Mouse (Mus musculus): ENCODE measurements around the gene Kcnj16. TPM values are rescaled to one million over a fixed set of nuclear protein-coding genes. Genes with fewer than 3 reads are reported as not detected.

The Kcnj16 gene
- 0.04 TPM in 1 of 2 replicates, not detected in the other for polyA plus RNA-seq (2014; fragmentation: Nextera tagmentation; extraction: Ambion mirVana)

DNA sequence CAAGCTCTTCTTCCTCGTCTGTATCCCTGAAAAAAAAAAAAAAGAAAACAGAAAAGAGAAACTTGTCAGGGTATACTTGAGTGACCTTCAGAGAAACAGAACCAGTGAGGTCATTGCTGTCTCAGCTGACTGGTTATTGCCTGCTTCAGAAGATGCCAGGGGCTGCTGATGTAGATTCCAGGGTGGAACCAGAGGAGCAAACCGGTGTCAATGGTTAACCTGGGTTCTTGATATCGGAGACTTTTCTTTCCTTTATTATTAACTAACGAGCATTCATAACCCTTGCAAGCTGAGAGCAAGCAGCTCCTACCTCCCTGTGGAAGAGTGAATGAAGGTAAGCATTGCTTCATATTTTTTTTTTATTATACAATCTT lies at the start of gene Kcnj16:
Gene Kcnj16, plus strand, starts transcription at position 272 of the 374 bp plus-strand sequence.
- no peaks in the 10 kb centered on the region for H3K36me3 ChIP-seq (ENCODE audit: control insufficient read depth, insufficient read depth, low read length)
- no peaks in the 10 kb centered on the region for H3K27me3 ChIP-seq (ENCODE audit: control insufficient read depth, insufficient read depth, low read length)
- WGBS = 80% methylated on average over 4 of the region's 4 CpGs
- no peaks in the 10 kb centered on the region for H3K4me1 ChIP-seq (ENCODE audit: control insufficient read depth, insufficient read depth, low read length)
- no peaks in the 10 kb centered on the region for H3K9me3 ChIP-seq (ENCODE audit: control insufficient read depth, low read length)
- no peak within 1 kb of the TSS for H3K9ac ChIP-seq (ENCODE audit: low read length)
- no peak within 1 kb of the TSS for H3K4me3 ChIP-seq (ENCODE audit: low read depth, low read length)
- no peak within 1 kb of the TSS for H3K4me2 ChIP-seq
- no peak within 1 kb of the TSS for H3K27ac ChIP-seq (ENCODE audit: low read depth, low read length)
- ATAC-seq (ENCODE audit: low FRiP score) = no peak
- DNase-seq (ENCODE audit: low spot score, missing footprints) = no peak

DNA sequence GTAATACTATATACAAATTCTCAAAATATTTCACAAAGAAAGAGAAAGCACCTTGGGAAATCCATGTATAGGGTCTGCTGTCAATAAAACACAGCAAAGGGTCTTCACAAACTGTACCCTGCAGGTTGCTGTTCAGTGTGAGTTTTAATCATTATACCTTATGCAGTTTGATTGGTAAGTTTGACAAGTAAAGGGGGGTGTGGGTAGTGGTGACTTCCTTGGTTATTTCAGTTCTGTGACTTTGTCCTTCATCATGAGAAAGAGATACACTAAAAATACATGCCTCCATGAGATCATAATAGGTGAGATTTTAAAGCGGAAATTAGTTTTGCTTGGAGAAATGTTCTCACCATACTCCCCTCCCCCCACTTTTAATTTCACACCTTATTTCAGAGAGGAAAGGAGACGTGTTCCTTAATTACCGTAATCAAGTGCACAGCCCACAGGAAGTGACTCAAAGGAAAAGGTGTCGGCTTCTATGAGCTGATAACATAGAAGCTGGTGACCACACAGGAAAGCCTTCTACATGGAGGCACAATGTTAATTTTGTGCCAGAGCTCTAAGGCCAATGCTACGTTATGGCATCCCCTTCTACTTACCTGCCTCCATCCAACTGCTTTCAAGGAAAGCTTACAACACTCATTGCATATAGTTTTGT lies 48.9 kb upstream of the Kcnj16 start:
- 84% methylated on average over 5 of the region's 5 CpGs for WGBS
- ATAC-seq (ENCODE audit: low FRiP score) = no peak
- no peaks in the 10 kb centered on the region for H3K4me1 ChIP-seq (ENCODE audit: control insufficient read depth, insufficient read depth, low read length)

GRCm38 (mm10) chr11:110935699-110936098 lies 32.1 kb upstream of the Kcnj16 start:
- WGBS = 87% methylated on average over 3 of the region's 3 CpGs
- no peak for DNase-seq (ENCODE audit: low spot score, missing footprints)
- ATAC-seq (ENCODE audit: low FRiP score) = no peak

More for the DNA sequence above, 48.9 kb upstream of the Kcnj16 start:
- H3K9ac ChIP-seq (ENCODE audit: low read length) = no peak overlapping the region
- no peaks in the 10 kb centered on the region for H3K36me3 ChIP-seq (ENCODE audit: control insufficient read depth, insufficient read depth, low read length)
- H3K4me2 ChIP-seq = no peak overlapping the region
- no peaks in the 10 kb centered on the region for H3K9me3 ChIP-seq (ENCODE audit: control insufficient read depth, low read length)
- H3K27me3 ChIP-seq (ENCODE audit: control insufficient read depth, insufficient read depth, low read length) = no peaks in the 10 kb centered on the region
- no peak overlapping the region for H3K27ac ChIP-seq (ENCODE audit: low read depth, low read length)
- H3K4me3 ChIP-seq (ENCODE audit: low read depth, low read length) = no peak overlapping the region
- no peak for DNase-seq (ENCODE audit: low spot score, missing footprints)

GRCm38 (mm10) chr11:110942280-110942679 lies 25.6 kb upstream of the Kcnj16 start:
- no peak overlapping the region for H3K27ac ChIP-seq (ENCODE audit: low read depth, low read length)
- no peak overlapping the region for H3K9ac ChIP-seq (ENCODE audit: low read length)
- ATAC-seq (ENCODE audit: low FRiP score) (no peak), DNase-seq (ENCODE audit: low spot score, missing footprints) (no peak)
- no peak overlapping the region for H3K4me2 ChIP-seq
- H3K27me3 ChIP-seq (ENCODE audit: control insufficient read depth, insufficient read depth, low read length) = no peaks in the 10 kb centered on the region
- no peaks in the 10 kb centered on the region for H3K4me1 ChIP-seq (ENCODE audit: control insufficient read depth, insufficient read depth, low read length)
- no peaks in the 10 kb centered on the region for H3K36me3 ChIP-seq (ENCODE audit: control insufficient read depth, insufficient read depth, low read length)
- no peaks in the 10 kb centered on the region for H3K9me3 ChIP-seq (ENCODE audit: control insufficient read depth, low read length)
- 39% methylated on average over 3 of the region's 3 CpGs for WGBS
- no peak overlapping the region for H3K4me3 ChIP-seq (ENCODE audit: low read depth, low read length)

More at GRCm38 (mm10) chr11:110935699-110936098, 32.1 kb upstream of the Kcnj16 start:
- Histone ChIP-seq H3K4me1 (ENCODE audit: control insufficient read depth, insufficient read depth, low read length) (no peaks in the 10 kb centered on the region), H3K36me3 (ENCODE audit: control insufficient read depth, insufficient read depth, low read length) (no peaks in the 10 kb centered on the region), H3K9me3 (ENCODE audit: control insufficient read depth, low read length) (no peaks in the 10 kb centered on the region), H3K9ac (ENCODE audit: low read length) (no peak overlapping the region), H3K4me3 (ENCODE audit: low read depth, low read length) (no peak overlapping the region), H3K27ac (ENCODE audit: low read depth, low read length) (no peak overlapping the region), H3K27me3 (ENCODE audit: control insufficient read depth, insufficient read depth, low read length) (no peaks in the 10 kb centered on the region), H3K4me2 (no peak overlapping the region)

- Histone ChIP-seq H3K9ac (ENCODE audit: low read length) (no peak overlapping the region), H3K27me3 (ENCODE audit: control insufficient read depth, insufficient read depth, low read length) (no peaks in the 10 kb centered on the region), H3K4me2 (no peak overlapping the region), H3K36me3 (ENCODE audit: control insufficient read depth, insufficient read depth, low read length) (no peaks in the 10 kb centered on the region), H3K27ac (ENCODE audit: low read depth, low read length) (no peak overlapping the region), H3K4me1 (ENCODE audit: control insufficient read depth, insufficient read depth, low read length) (no peaks in the 10 kb centered on the region), H3K9me3 (ENCODE audit: control insufficient read depth, low read length) (no peaks in the 10 kb centered on the region), H3K4me3 (ENCODE audit: low read depth, low read length) (no peak overlapping the region)
- ATAC-seq (ENCODE audit: low FRiP score) (no peak), DNase-seq (ENCODE audit: low spot score, missing footprints) (no peak)
- 71% methylated on average over 6 of the region's 6 CpGs for WGBS
Observed at GRCm38 (mm10) chr11:110942695-110943135, 25.1 kb upstream of the Kcnj16 start.

- H3K27me3 ChIP-seq (ENCODE audit: control insufficient read depth, insufficient read depth, low read length) = no peaks in the 10 kb centered on the region
- WGBS = 42% methylated on average over 7 of the region's 7 CpGs
- no peaks in the 10 kb centered on the region for H3K36me3 ChIP-seq (ENCODE audit: control insufficient read depth, insufficient read depth, low read length)
- H3K4me2 ChIP-seq = no peak overlapping the region
- ATAC-seq (ENCODE audit: low FRiP score) = no peak
- no peak overlapping the region for H3K4me3 ChIP-seq (ENCODE audit: low read depth, low read length)
- no peaks in the 10 kb centered on the region; the same call in 1 of the 2 replicates for H3K9me3 ChIP-seq (ENCODE audit: control insufficient read depth, low read length)
- H3K9ac ChIP-seq (ENCODE audit: low read length) = no peak overlapping the region
- H3K4me1 ChIP-seq (ENCODE audit: control insufficient read depth, insufficient read depth, low read length) = peaks cover 7% of the 10 kb centered on the region
- peak; percentile 86 for DNase-seq (ENCODE audit: low spot score, missing footprints)
- H3K27ac ChIP-seq (ENCODE audit: low read depth, low read length) = no peak overlapping the region
Observed at GRCm38 (mm10) chr11:110956665-110957064, 11.2 kb upstream of the Kcnj16 start.

DNA sequence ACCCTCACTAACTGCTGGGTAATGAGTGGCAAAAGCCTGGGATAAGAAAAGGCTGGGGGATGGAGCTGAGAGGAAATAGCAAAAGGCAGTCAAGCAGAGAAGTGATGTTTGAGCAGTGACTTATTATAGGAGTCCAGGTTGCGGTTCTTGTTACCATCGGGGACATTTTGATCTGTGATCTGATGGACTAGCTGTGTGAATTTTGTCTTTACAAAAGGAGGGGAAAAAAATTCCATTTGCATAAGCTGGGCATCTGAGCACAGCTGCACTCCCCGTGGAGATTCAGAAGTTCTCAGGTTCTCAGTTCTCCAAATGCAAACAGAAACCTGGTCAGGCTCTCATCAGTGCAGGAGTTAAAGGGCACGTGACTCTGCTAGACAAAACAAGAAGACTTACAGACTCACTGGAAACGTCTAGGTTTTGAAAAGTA lies 6.2 kb upstream of the Kcnj16 start:
- H3K27ac ChIP-seq (ENCODE audit: low read depth, low read length) = no peak overlapping the region
- WGBS = 8% methylated on average over 5 of the region's 5 CpGs
- H3K4me3 ChIP-seq (ENCODE audit: low read depth, low read length) = no peak overlapping the region
- H3K4me2 ChIP-seq = no peak overlapping the region
- peaks cover 10% of the 10 kb centered on the region for H3K4me1 ChIP-seq (ENCODE audit: control insufficient read depth, insufficient read depth, low read length)
- H3K9me3 ChIP-seq (ENCODE audit: control insufficient read depth, low read length) = no peaks in the 10 kb centered on the region
- ATAC-seq (ENCODE audit: low FRiP score) (no peak), DNase-seq (ENCODE audit: low spot score, missing footprints) (no peak)
- H3K9ac ChIP-seq (ENCODE audit: low read length) = no peak overlapping the region
- H3K36me3 ChIP-seq (ENCODE audit: control insufficient read depth, insufficient read depth, low read length) = no peaks in the 10 kb centered on the region
- H3K27me3 ChIP-seq (ENCODE audit: control insufficient read depth, insufficient read depth, low read length) = no peaks in the 10 kb centered on the region

GRCm38 (mm10) chr11:110967019-110967761 lies 643 bp upstream of the Kcnj16 start:
- H3K4me1 ChIP-seq (ENCODE audit: control insufficient read depth, insufficient read depth, low read length) = no peaks in the 10 kb centered on the region
- no peaks in the 10 kb centered on the region for H3K36me3 ChIP-seq (ENCODE audit: control insufficient read depth, insufficient read depth, low read length)
- no peak for ATAC-seq (ENCODE audit: low FRiP score)
- H3K4me3 ChIP-seq (ENCODE audit: low read depth, low read length) = no peak overlapping the region
- no peak overlapping the region for H3K27ac ChIP-seq (ENCODE audit: low read depth, low read length)
- H3K9me3 ChIP-seq (ENCODE audit: control insufficient read depth, low read length) = no peaks in the 10 kb centered on the region
- H3K27me3 ChIP-seq (ENCODE audit: control insufficient read depth, insufficient read depth, low read length) = no peaks in the 10 kb centered on the region
- DNase-seq (ENCODE audit: low spot score, missing footprints) = no peak
- no peak overlapping the region for H3K9ac ChIP-seq (ENCODE audit: low read length)
- WGBS = 85% methylated on average over 11 of the region's 11 CpGs
- H3K4me2 ChIP-seq = no peak overlapping the region

DNA sequence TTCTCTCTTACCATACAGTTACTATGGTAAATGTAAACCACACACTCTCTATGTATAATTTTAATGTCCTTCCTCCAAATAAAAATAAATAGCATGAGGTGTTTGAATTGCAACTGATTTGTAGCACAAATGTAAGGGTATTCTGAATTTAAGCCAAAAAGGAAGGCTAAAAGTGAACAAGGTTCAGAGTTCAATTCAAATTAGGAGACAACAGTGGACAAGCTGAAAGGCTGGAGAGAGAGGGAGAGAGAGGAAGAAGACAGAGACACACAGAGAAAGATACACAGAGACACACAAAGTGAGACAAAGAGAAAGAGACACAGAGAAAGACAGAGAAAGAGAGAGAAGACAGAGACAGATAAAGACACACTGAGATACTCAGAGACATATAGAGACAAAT lies 1.1 kb downstream of the Kcnj16 start:
- no peaks in the 10 kb centered on the region for H3K9me3 ChIP-seq (ENCODE audit: control insufficient read depth, low read length)
- DNase-seq (ENCODE audit: low spot score, missing footprints) (no peak), ATAC-seq (ENCODE audit: low FRiP score) (no peak)
- H3K36me3 ChIP-seq (ENCODE audit: control insufficient read depth, insufficient read depth, low read length) = no peaks in the 10 kb centered on the region
- no peaks in the 10 kb centered on the region for H3K4me1 ChIP-seq (ENCODE audit: control insufficient read depth, insufficient read depth, low read length)
- no peak overlapping the region for H3K27ac ChIP-seq (ENCODE audit: low read depth, low read length)
- no peak overlapping the region for H3K4me2 ChIP-seq
- no peak overlapping the region for H3K4me3 ChIP-seq (ENCODE audit: low read depth, low read length)
- no peaks in the 10 kb centered on the region for H3K27me3 ChIP-seq (ENCODE audit: control insufficient read depth, insufficient read depth, low read length)
- H3K9ac ChIP-seq (ENCODE audit: low read length) = no peak overlapping the region
